Mouse (Mus musculus) right cerebral cortex, postnatal 36 days (tissue): ENCODE measurements around the gene Inava.
A peak's percentile ranks its signal among the peaks of the same experiment; 100 is the strongest.

ENCODE experiments used
- DNase-seq, 2 experiments: peaks; one replicate each; pipeline ENCODE4 v3.0.0; 2022; ENCODE audit warnings: low spot score in 2 of 2, mixed read lengths in 1 of 2

Inava gene

DNA sequence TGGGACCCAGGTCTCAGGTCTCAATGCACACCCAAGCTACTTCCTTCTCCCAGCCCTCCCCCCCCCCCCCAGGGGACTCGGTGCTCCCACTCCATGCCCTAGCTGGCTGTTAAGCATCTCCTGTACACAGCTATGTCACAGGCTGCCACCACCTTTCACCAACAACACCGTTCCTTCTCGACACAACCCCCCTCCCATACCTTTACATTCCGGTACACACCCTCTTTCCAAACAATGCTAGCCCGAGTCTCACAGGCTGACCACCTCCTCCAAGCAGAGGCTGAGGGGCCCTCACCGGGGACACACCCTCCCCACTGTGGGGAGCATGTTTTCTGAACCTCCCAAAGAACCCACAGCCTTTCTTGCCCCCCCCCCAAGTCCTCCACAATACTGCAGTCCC is 2.5 kb downstream of the Inava start:
- no peak for DNase-seq

DNA sequence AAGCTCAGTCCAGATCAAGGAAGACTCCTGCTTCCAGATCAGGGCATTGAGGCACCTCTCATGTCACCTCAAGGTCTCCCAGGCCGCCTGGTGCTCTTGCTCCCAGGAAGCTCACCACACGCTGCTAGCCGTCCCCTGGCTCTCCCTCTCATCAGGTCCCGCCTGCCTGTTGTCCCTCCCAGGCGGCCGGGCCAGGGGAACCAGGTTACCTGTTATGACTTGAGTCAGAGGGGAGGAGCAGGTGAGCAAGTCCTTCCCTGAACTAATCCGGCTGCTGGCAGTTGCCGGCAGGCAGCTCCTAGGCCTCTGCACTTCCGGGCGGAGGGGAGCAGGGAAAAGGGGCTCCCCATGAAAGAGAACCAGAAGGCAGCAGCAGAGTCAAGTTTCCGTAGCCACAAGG is 3.9 kb downstream of the Inava start:
- DNase-seq: no peak

- DNase-seq: no peak
These were observed 5.1 kb downstream of the Inava start for GRCm38 (mm10) chr1:136229040-136229373.

- DNase-seq: no peak
These were observed 5.6 kb downstream of the Inava start for GRCm38 (mm10) chr1:136228328-136229039.

- no peak for DNase-seq
These were observed 6.2 kb downstream of the Inava start for GRCm38 (mm10) chr1:136227870-136228269.

DNA sequence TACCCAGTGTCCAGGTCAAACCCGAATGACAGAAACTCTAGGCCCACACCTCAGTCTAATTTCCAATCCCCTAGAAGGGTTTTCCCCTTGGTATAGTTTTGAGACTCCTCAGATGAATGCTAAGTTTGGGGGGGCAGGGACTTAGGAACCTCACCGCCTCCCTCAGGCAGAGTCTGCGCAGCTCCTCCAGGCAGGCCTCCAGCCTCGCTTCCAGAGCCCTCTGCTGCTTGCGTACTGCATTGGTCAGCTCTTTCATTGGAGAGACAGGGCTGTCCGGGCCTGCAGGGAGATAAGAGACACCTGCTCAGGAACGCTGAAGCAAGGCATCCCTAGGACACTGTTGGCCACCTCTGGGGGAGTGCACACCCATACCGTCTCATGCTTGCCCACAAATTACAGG is 7.4 kb downstream of the Inava start:
- DNase-seq: no peak

DNA sequence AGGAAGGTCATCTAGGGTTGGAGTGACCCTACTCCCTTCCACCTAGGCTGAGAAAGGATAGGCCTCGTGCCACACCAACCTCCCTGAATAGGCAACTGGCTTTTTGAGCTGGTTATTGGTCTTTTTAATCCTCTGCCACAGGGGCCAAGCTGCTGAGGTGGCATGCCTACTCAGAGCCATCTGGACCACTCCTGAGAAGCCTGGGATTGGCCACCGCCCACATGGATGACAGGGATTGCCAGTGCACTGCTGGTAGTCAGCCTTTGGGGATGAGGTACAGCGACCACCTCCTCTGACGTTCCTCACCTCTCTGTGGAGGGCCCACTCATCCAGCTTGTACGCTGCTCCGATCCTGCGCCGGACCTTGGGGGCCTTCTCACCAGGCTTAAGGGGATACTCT is 8.2 kb downstream of the Inava start:
- no peak for DNase-seq

GRCm38 (mm10) chr1:136223758-136224342 is 10.2 kb downstream of the Inava start:
- DNase-seq: no peak

DNA sequence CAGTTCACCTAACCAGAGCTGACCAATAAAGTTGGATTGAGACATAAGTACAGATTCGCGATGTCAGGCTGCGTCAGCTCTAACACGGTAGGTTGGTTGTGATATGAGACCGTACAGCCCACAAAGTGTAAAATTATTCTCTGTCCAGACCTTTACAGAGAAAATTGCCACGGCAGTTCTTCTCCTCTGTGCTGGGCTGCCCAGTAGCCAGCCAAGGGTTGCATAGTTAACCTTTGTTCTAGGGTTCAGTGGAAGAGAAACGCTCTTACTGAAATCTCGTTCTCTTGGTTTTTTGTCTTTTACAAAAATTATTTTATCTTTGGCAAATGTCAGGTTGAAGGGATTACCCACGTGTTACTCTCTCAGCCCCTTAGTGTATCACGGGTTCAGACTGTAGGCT is 11.7 kb downstream of the Inava start:
- no peak for DNase-seq

GRCm38 (mm10) chr1:136220037-136220871 is 13.8 kb downstream of the Inava start:
- no peak for DNase-seq

DNA sequence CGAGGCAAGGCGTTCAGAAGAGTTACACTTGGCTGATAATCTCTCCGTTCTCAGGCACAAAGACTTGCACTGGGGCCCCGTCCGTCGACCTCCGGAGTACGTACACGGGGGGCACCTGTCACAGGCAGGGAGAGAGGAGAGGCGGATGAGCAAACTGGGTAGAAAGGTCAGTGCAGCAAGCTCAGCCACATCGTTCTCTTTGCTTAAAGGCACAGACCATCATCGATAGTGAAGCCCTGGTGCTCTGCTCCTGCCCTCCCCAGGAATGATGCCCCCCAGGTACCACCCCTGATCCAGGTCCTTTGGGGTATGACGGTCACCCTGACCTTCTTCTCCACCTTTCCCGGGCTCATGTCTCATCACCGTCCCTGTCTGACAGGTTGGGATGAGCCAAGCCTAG is 19.8 kb downstream of the Inava start:
- no peak for DNase-seq

- no peak for DNase-seq
These were observed 21.3 kb downstream of the Inava start, which contains the start of gene Mroh3 for GRCm38 (mm10) chr1:136212803-136213202. Gene Mroh3 (minus strand): TSS chr1:136212828.

- DNase-seq: no peak
These were observed 44.0 kb downstream of the Inava start for GRCm38 (mm10) chr1:136190033-136190432.

DNA sequence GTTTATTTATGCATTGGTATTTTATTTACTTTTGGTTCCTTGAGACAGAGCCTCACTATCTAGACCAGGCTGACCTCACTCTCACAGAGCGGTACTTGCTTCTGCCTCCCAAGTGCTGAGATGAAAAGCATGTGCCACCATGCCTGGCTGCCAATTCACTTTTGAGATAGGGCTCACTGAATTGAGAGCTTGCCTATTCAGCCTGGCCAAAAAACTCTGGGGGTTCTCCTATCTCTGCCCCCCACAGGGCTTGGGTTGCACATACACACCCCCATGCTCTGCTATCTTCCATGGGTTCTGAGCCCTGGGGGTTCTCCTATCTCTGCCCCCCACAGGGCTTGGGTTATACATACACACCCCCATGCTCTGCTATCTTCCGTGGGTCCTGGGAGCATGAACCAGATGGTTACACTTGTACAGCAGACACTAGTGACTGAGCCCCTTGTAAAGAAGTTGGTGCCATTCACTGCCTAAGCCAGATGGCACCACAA is 54.5 kb downstream of the Inava start:
- DNase-seq: no peak

DNA sequence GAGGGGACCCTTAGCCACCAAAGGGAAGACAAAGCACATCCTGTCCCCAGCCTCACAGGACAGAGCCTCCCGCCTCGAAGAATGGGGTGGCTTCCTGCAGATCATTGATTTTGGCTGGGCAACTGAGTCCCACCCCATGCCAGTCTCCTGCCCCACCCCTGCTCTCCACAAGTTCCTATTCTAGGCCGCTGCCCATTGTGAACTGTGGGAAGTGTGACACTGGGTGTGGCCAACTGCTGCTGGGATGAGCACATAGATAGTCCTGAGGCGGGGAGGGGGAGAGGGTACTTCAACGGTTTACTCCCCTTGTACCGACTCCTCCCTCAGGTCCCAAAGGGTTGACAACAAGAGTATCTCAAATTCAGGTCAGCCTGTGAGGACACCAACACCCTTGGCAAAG is 55.3 kb downstream of the Inava start:
- no peak for DNase-seq

DNA sequence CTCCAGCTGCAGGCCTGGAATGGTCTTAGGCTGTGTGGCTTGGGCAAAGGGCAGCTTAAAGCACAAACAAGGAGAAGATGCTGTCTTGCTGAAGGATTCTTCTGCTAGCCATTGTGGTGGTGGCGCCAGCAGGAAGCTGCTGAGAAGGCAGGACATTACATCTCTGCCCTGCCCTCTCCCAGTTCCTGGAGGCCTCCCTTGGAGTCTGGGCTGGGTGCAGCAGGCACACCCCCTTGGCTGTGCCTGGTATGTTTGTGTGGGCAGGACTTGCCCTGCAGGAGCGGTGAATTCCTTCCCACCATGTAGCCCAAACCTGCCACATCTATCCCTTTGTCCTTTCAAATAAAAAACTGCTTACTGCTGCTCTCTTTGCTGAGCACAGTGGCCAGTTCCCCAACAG is 57.0 kb downstream of the Inava start:
- DNase-seq: no peak

GRCm38 (mm10) chr1:136175183-136175582 is 58.9 kb downstream of the Inava start:
- no peak for DNase-seq

DNA sequence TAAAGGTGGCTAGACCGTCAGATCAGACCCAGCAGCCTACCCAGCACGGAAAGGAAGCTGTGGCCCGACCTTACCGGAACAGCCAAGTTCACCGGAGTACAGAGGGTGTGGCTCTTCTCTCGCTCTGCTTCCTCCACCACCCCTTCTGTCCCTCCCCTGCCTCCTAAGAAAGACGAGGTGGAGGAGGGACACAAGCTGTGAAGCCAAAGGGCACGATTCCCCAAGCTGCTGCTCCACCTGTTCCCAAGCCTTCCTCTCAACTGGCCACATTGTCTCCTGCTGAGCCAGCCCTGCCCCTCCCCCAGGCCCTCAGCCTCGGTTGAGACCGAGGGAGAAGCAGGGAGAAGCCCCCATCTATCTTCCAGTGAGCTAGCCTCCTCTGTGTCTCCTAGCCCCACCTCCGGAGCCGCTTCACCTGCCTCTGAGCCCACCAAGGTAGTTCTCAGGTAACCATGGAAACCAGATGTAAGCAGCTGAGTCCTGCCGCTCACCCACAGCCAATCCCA is 59.9 kb downstream of the Inava start:
- DNase-seq: no peak

DNA sequence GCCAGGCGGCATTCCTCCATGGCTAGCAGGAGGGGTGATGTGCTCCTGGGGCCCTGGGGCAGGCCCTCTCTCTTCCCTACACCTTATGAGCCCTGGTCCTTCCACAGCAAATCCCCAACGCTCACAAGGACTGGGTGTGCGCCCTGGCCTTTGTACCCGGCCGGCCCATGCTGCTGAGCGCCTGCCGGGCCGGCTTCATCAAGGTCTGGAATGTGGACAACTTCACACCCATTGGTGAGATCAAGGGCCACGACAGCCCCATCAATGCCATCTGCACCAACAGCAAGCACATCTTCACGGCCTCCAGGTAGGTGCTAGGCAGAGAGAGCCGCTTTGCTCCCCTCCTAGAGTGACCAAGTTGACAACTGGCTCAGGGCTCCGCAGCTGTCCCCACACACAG is 61.4 kb downstream of the Inava start:
- no peak for DNase-seq

DNA sequence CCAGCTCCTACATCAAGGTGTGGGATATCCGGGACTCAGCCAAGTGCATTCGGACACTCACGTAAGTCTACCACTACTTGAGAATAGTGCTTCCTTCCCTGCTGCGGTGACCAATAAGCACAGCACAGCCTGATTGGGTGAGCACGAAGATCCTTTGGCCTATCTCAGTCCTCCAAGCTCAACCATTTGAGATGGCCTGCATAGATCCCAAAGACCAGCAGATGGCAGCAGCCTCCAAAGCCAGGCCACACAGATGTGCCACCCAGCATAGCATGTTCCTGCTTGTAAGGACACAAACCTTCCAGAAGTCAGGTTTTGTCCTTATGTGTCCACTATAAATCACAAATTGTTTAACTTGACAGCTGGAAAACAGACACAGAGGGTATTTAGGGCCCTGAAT is 64.0 kb downstream of the Inava start:
- peak; percentile 64 to 67 for DNase-seq

- peak in 1 of 2 experiments; percentile 51 for DNase-seq
These were observed 66.4 kb downstream of the Inava start for GRCm38 (mm10) chr1:136167657-136168056.

GRCm38 (mm10) chr1:136165436-136165835 is 68.6 kb downstream of the Inava start:
- DNase-seq: no peak
